Mouse (Mus musculus): ENCODE data around the gene Spag6.
A peak's percentile ranks its signal among the peaks of the same experiment; 100 is the strongest.

Spag6 gene

GRCm38 (mm10) chr2:18737040-18737439 lies 43.2 kb downstream of the Spag6 start:
- DNase-seq: no peak

- DNase-seq: no peak
These were observed 45.4 kb downstream of the Spag6 start for GRCm38 (mm10) chr2:18739216-18739615.

DNA sequence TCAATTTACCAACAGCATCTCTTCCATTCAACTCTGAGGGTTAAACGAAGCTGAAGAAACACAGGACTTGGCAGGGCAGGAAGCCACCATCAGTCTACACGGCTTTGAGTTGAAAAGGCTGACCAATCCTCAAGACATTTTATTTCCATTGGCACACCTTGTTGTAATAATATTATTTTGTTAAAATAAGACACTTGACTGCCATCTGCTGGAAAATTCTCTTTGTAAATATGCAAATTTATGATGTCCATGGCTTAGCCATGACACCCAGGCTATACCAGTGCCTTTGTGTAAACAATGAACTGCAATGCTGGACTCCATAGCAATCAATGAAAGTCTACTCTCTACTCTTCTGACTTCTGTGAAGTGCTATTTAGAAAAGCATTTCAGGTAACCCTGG lies 62.3 kb downstream of the Spag6 start:
- peak in 1 of 2 experiments; percentile 22 for DNase-seq

DNA sequence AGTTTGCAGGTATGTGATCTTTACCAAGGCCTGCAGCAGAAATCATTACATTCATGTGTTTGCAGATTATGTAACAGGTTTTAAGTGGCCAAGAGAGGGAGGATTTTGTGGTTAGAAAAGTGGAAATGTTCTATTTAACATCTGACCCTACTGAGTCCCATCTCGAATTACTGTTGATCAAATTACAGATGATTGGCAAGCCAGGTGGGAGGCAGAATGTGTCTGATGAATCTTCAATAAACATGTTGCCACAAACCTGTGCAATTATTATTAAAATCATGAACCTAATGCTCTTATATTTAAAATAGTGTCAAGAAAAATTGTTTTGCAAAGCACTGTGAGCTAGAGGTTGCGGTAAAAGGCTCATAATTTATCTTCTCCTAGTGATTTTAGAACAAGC lies 71.0 kb downstream of the Spag6 start:
- no peak for DNase-seq

DNA sequence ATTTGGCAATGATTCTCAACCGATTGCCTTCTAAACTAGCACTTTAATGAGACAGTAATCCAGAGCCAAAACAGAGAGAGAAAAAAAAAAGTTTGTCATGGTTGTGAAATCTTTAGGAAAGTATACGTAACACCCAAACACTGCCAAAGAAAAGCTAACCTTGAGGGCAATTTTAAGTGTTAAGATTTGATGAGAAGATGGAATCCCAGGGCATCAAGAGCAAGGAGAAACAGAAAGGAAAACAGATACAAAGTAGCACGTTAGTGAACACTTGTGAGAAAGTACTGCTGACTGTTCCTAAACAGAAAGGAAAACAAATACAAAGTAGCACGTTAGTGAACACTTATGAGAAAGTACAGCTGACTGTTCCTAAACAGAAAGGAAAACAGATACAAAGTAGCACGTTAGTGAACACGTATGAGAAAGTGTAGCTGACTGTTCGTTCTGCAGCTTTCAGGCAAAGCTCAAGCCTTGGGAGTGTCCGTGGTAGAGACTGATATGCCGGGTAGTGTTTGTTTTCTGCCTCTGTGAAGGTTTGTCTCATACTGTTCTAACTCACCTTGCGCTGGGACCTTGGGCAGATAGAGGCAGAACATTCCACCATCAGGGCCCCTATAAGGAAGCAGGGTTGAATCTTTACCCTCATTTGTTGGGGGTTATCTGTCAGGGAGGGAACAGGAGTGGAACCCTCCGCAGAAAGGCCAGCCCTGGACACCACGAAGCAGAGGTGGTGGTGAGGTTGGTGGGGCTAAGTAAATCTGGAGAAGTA lies 71.8 kb downstream of the Spag6 start:
- DNase-seq: peak; percentile 5 to 11

- no peak for DNase-seq
These were observed 72.6 kb downstream of the Spag6 start for GRCm38 (mm10) chr2:18766441-18766820.

- peak; percentile 69 to 77 for DNase-seq
These were observed 73.1 kb downstream of the Spag6 start for GRCm38 (mm10) chr2:18766821-18767541.

DNA sequence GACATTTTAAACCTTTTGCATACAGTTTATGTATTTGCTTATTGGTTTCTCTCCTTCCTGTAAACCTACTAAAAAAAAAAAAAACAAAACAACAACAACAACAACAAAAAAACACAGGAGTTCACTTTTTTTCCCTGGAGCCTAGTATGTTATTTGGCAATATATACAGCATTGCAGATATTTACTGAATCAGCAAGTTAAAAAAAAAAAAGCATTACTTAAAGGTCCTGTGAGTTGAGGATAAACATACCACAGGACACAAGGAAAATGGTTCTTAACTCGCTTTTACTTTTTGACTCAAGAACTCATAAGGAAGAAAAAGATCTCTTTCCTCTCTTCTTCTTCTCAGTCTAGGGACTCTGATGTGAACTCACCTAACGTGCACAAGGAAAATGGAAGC lies 74.6 kb downstream of the Spag6 start:
- DNase-seq: no peak

GRCm38 (mm10) chr2:18772413-18772812 lies 78.6 kb downstream of the Spag6 start:
- DNase-seq: no peak

DNA sequence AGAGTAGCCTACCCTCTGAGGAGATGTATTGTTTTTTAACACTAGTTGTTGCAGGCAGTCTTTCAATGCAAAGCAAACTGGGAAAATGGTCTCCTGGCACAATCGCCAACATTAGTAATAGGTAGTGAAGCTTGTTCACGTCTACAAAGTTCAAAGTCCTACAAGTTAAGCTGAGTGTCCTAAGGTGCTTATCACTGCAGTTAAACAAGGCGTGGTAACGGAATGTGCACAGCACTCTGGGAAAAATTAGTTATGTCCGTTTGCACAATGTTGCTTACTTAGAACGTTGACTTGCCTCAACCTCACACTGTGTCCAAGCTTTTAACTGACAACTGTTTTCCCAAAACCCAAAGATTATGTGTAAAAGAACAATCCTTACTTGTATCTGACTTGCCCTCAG lies 80.5 kb downstream of the Spag6 start:
- DNase-seq: no peak

DNA sequence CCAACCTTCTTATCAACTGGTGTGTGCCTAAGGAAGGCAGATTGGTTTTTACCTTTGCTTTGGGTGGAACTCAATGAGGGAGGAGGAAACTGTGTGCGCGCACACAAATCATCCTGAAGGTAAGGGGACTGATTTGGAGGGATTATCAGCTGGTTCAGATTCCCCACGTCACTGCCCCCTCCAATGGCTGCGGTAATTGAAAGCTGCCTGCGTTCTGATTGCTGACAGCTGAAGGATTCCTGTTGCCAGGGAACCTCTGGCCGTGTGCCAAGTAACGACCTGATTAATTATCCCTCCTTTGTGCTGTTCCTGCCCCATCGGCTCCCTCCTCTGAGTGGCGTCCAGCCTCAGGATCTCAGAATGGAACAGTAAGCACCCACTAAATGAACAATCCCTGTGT lies 84.4 kb downstream of the Spag6 start:
- DNase-seq: no peak

- no peak for DNase-seq
These were observed 86.0 kb downstream of the Spag6 start for GRCm38 (mm10) chr2:18779830-18780229.

GRCm38 (mm10) chr2:18781296-18781695 lies 87.5 kb downstream of the Spag6 start:
- no peak for DNase-seq

DNA sequence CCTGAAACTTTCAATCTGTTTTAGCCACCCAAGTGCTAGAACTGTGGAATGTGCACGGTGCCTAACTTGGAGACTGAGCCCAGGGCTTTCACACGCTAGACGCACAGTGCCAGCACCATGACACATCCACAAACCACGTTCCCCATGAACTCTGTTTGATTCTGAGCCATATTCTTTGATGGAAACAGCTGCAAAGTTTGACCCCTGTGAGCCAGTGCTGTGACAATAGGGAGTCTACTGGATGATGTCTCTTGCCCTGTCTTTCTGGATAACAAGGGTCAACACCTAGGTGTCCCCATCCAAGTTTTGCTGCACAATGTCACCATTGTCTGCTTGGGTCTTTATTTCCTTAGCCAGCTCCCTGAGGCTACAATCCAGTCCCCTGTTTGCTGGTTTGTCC lies 100.4 kb downstream of the Spag6 start:
- no peak for DNase-seq

GRCm38 (mm10) chr2:18797776-18798175 lies 103.9 kb downstream of the Spag6 start:
- no peak for DNase-seq

- no peak for DNase-seq
These were observed 105.6 kb downstream of the Spag6 start for GRCm38 (mm10) chr2:18799265-18799965.

Data from kidney, adult 8-10 months (tissue).